Mouse (Mus musculus) left cerebral cortex, adult 18-20 months (tissue): Measurements from ENCODE around the gene Bcat1. TPM values are rescaled to one million over a fixed set of nuclear protein-coding genes. Genes with fewer than 3 reads are reported as not detected.

Source experiments
- DNase-seq, 2 experiments: peaks; one replicate each; pipeline ENCODE4 v3.0.0; 2021 to 2022; ENCODE audit warnings: low spot score in 2 of 2, mixed read lengths in 1 of 2
- total RNA-seq, 2 experiments: library from RNA; stranded (reverse); gene quantifications; 2 replicates each; pipeline ENCODE4 v1.2.3; 2021

The Bcat1 gene
- total RNA-seq, 2 experiments from 2014 or later = 79.0 to 94.8 TPM

DNA sequence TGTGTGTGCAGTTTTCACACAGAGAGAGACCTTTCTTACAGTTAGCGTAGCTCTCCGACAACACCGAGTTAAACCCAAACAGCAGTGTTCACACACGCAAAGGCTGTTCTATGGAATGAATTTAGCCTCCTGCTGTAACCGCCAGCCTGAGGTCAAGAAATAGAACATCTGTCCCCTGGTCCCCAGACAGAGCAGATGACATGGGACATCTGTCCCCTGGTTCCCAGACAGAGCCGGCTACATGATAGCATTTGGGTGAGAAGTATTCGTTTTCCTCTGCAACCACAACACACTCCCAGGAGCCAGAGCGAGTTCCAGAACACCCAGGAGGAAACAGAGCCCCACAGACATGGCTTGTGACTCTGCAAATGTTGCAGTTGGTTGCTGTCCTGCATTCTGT, 63.3 kb downstream of the Bcat1 start:
- DNase-seq = no peak

DNA sequence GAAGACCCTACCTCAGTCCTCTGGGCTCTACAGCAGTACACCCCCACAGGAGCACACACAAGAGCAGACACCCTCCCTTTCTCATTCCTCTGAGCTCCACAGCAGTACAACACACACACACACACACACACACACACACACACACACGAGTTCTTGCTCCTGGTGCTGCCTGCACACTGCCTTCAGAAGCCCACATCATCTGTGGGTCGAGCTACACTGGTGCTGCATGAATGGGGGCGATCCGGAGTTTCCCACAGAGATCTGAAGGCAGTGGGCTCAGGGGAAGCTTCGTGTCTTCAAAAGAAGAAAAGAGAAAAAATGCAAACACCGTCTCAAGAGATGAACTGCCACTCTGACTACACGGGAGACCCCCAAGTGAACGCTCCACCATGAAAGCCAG, 64.8 kb downstream of the Bcat1 start:
- DNase-seq = no peak

DNA sequence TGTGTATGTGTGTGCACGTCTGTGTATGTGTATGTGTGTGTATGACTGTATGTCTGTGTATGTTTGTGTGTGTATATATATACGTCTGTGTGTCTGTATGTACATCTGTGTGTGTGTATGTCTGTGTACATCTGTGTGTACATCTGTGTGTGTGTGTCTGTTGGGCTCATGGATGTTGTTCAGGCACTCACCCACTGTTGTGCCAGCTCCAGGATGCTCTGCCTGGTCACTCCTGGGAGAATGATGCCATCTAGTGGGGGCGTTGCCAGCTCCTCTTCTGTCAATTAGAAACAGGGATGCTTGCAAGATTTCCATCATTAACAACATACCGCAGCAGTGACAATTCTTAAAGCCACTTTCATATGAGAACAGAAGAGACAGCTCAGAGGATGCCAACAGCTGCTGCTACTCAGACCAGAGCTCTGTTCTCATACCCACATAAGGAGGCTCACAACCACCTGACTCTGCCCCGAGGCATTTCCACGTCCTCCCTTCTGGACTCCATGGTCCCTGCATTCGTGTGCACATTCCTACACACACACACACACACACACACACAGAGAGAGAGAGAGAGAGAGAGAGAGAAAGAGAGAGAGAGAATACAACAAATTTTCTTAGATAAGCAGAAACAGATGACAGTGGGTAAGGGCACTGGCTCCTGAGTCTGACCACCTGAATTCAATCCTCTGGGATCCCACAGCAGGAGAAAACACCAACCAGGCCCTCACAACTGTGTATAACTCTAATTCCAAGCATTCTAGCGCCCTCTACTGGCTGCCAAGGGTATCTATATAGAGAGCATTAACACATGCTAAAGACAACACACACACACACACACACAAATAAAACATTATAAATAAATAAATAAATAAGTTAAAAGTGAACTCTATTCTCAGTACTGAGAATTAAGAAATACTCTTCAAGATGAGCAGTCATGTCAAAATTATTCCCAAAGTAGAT, 65.8 kb downstream of the Bcat1 start:
- DNase-seq = peak in 1 of 2 experiments; percentile 18

- DNase-seq = no peak
Observed at GRCm38 (mm10) chr6:145003459-145003858, 72.5 kb downstream of the Bcat1 start.

DNA sequence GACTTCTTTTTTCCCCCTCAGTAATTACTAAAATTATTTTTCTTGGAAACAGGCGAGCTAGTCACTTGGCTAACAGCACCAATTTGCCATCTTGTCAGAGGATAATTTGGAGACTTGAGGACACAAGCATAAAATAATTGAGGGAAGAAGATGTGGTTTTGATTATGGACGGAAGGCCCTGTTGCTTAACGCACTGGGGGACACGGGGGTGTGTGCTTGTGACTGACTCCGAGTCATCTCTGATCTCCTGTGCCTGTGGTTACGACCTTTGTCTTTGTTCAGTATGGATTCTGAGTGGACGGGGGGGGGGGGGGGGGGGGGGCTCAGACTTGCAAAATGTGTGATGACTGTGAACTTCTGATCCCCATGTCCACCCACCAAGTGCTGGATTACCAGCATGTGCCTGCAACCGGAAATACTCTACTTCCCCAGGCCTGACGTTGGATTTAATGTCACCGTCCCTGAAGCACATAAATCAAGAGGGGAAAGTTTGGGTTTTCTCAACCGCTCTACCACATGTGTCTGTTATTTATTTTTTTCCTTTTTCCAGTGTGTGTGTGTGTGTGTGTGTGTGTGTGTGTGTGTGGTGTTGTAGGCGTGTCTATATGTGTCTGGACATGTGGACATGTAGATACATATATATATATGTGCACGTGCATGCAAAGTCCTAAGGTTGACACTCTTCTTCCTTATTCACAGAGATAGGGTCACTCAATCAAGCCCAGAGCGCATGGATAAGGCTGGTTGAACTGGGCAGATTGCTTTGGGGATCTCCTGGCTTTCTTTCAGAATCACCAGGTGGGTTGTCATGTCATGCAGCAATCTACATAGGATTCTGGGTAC, 73.7 kb downstream of the Bcat1 start:
- DNase-seq = no peak

DNA sequence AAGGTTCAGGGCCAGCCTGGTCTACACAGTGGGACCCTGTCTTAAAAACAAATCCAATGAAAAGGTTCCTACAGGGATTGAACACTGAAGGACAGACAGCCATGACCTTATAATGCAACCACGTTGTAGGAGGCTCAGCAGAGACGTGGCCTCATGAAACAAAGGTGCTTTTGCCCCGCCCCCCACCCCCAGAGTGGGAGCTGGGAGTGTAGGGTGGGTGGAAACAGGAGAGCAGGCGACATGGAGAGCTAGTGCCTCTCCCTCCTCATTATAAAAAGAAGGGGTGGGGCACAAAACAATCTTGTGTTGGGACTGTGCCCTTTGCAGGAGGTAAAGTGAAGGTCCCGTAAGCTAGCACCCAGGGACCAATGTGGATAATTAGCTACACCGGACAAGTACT, 74.5 kb downstream of the Bcat1 start:
- no peak for DNase-seq

GRCm38 (mm10) chr6:144997229-144997628, 78.8 kb downstream of the Bcat1 start:
- DNase-seq = no peak

GRCm38 (mm10) chr6:144992111-144992510, 83.9 kb downstream of the Bcat1 start:
- no peak for DNase-seq

DNA sequence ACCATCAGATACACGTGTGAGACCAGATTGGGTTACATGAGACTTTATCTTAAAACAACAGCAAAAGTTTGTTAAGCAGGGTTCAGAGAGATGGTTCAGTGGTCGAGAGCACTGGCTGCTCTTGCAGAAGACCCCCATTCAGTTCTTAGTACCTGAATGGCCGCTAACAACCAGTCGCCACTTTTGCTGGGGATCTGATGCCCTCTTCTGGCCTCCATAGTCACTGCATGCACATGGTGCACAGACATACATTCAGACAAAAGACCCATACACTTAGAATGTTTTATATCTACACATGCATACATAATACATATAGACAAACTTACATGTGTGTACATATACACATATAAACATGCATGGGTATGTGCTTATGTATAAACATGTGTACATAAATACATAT, 86.8 kb downstream of the Bcat1 start:
- DNase-seq = no peak

DNA sequence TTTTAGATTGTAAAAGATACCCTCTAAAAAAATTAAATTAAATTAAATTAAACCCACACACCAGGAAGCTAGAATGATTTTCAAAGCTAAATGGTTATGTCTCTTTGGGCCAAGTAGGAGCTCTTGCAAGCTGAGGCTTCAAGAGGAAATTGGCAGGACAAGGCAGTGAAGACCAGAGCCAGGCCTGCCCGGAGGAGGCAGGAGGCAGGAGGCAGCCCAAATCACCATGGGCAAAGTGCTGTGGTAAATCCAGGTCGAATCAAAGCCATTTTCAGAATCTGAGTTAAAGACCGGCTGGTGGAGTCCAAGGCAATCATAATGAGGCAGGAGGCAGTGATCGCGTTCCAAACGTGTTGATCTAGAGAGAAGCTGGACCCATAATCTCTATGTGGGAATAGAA, 88.3 kb downstream of the Bcat1 start:
- no peak for DNase-seq

DNA sequence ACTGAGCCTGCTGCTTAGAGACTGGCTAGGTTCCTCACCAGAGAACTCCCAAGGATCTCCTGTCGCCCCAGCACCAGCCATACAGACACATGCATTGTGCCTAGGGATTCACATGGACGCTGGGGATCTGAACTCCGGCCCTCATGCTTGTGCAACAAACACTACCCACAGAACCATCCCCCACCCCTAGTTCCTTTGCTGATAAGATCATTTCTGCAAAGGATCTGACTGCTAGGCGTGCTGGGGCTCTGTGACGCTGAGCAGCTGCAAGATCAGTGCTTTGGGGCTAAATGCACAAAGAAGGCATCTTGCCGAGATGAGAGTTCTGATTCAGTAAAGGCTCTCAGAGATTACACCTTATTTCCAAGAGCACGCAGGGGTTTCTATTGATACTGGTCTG, 88.8 kb downstream of the Bcat1 start:
- no peak for DNase-seq

DNA sequence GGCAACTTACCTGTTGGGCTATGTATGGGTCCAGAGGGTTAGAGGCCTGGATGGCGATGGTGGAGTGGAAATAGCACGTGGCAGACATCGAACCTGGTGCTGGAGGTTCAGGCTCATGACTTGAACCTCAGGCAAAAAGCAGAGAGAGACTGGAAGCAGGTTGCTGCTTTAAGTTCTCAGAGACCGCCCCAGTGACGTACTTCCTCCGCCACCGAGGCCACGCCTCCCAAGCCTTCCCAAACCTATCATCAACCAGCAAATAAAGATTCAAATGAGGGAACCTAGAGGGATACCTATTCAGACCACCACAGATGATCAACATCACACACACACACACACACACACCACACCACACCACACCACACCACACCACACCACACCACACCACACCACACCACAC, 91.8 kb downstream of the Bcat1 start:
- no peak for DNase-seq

GRCm38 (mm10) chr6:144982093-144982492, 93.9 kb downstream of the Bcat1 start:
- no peak for DNase-seq

GRCm38 (mm10) chr6:144972351-144972750, 103.6 kb downstream of the Bcat1 start:
- DNase-seq = no peak

DNA sequence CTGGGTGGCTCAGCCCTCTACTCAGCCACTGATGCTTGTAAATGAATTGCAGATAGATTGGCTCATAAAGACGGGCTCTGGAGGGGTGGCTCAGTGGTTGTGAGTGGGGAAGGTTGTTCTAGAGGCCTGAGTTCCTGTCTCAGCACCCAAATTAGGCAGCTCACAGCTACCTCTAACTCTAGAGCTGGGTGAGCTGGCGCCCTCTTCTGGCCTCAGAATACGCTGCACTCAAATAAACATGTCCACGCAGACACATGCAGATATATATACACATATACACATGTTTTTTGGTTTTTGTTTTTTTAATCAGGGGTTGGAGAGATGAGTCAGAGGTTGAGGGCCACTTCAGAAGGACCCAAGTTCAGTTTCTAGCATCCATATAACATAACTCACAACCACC, 105.1 kb downstream of the Bcat1 start:
- DNase-seq = no peak

DNA sequence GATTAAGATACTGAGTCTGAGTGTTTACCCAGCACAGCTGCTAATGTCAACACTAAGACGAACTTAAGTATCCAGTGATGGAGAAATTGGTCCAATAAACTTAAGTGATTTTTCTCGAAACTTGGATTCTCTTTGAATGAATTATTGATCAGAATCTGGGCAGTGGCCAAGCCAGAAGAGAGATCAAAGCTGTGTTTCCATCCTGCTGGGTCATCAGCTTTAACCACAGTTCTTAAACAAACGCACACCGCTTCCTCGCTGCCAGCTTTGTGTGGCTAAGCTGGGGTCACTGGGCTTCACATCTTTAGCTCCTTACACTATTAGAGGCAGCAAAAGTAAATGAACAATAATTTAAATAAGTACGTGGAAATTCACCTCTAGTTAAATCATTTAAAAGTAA, 108.4 kb downstream of the Bcat1 start:
- no peak for DNase-seq

DNA sequence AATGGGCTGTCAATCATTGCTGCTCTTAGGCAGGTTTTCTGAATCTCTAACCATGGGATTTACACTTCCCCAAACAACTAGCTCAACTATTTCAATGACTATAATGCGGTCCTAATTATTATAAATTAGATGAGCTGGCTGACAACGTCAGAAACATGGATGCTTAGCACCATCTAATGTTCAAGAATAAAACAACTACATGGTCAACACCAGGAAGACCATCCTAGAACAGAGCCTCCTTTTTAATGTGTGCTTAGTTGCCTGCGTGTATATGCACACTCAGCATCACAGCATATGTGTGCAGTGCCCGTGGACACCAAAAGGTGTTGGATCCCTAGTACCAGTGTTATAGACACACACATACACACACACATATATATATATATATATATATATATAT, 111.8 kb downstream of the Bcat1 start:
- no peak for DNase-seq

GRCm38 (mm10) chr6:144963156-144963555, 112.8 kb downstream of the Bcat1 start:
- no peak for DNase-seq

GRCm38 (mm10) chr6:144962013-144962354, 114.0 kb downstream of the Bcat1 start:
- DNase-seq = no peak

DNA sequence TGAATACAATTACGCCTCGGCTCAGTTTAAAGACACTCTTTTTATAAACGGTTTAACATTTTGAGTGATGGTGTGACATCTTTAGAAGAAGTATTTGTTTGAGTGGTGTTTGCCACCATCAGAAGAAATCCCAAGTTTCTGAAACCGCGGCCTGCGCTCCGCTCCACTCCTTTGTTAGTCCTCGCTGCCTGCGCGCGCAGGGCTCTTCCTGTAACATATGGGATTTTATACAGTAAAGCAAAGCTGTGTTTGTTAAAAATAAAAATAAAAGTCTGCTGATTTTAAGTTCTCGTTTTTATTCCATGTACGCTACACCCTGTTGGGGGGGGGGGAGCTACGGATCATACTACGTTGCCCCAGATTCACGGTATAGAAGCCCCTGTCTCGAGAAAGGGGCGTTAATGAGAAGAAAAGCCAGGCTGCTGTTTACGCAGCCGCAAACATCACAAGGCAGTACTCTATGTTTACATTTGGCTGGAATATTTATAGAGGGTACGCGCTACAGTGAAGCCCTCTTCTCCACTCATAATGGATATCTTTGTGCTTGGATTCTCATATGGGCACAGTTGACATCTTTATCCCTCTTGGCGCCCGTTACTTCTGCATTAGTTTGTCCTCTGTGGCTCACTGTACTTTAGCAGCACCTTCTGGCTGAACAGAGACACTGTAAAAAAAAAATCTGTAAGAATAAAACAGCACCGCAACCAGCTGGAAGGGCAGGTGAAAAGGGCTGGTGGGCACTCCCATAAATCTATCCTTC, 114.6 kb downstream of the Bcat1 start:
- DNase-seq = peak; percentile 29 to 50

- DNase-seq = no peak
Observed at GRCm38 (mm10) chr6:144955887-144956547, 120.0 kb downstream of the Bcat1 start.
